Mouse (Mus musculus): ENCODE results near the gene Pex14. TPM values are rescaled to one million over a fixed set of nuclear protein-coding genes. Genes with fewer than 3 reads are reported as not detected.

Gene Pex14
- total and polyA plus RNA-seq, 2 experiments from 2014 or later: 62.9 to 70.4 TPM

DNA sequence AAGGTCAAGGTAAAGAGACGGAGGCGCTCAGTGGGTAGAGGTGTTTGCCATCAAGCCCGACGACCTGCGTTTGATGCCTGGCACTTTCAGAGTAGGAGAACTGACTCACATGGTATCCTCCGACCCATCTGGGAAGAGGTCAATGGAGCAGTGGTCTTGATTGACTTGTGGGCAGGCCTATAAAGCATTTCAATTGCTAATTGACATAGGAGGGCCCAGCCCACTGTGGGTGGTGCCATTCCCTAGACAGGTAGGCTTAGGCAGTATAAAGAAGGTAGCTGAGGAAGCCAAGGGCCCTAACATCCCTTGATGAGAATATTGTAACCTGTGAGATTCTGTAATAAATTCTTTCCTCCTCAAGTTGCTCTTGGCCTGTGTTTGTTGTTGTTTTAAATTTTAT, 98.9 kb downstream of the Pex14 start:
- no peak for DNase-seq (ENCODE audit: low spot score)
- TF ChIP-seq CTCF (IDR thresholded peaks at IDR 0.05; ENCODE audit: low read depth): no peak
- Histone ChIP-seq H3K36me3 (ENCODE audit: insufficient read depth, low read length) (no peaks in the 10 kb centered on the region), H3K27ac (no peak overlapping the region), H3K4me3 (ENCODE audit: low read length) (no peak overlapping the region), H3K9me3 (ENCODE audit: low read length) (no peaks in the 10 kb centered on the region), H3K4me2 (ENCODE audit: low read depth, low read length) (no peak overlapping the region), H3K27me3 (ENCODE audit: insufficient read depth, low read length) (no peaks in the 10 kb centered on the region), H3K9ac (replicated peaks; ENCODE audit: low read length) (no peak overlapping the region), H3K4me1 (ENCODE audit: insufficient read depth, low read length) (no peaks in the 10 kb centered on the region)
- 92% methylated on average over 6 of the region's 6 CpGs for WGBS
- ATAC-seq: no peak

GRCm38 (mm10) chr4:148993948-148994347, 105.7 kb downstream of the Pex14 start:
- Histone ChIP-seq H3K4me1 (ENCODE audit: insufficient read depth, low read length) (no peaks in the 10 kb centered on the region), H3K27me3 (ENCODE audit: insufficient read depth, low read length) (no peaks in the 10 kb centered on the region), H3K4me3 (ENCODE audit: low read length) (no peak overlapping the region), H3K9me3 (ENCODE audit: low read length) (no peaks in the 10 kb centered on the region), H3K4me2 (ENCODE audit: low read depth, low read length) (no peak overlapping the region), H3K36me3 (ENCODE audit: insufficient read depth, low read length) (no peaks in the 10 kb centered on the region), H3K27ac (no peak overlapping the region), H3K9ac (replicated peaks; ENCODE audit: low read length) (no peak overlapping the region)
- DNase-seq (ENCODE audit: low spot score) (no peak), ATAC-seq (no peak)
- TF ChIP-seq CTCF (IDR thresholded peaks at IDR 0.05; ENCODE audit: low read depth): no peak
- WGBS: 65% methylated on average over 5 of the region's 5 CpGs

DNA sequence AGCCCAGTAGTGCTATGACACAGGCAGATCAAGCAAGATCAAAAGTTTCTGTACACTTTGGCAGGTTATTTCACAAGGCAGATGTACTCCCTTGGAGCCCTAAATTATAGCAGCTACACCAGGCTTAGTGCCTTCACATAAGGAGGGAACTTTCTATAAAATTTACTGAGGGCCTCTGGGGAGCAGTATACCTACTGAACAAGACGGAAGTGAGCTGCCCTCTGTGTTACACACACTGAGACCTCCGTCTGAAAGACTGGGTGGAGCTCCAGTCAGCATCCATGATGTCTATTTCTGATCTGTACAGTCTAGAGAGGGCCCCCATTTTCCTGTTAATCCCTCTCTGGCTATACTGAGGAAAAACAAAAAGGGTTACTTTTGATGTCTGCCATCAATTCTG, 109.6 kb downstream of the Pex14 start:
- no peak for ATAC-seq
- H3K4me1 ChIP-seq (ENCODE audit: insufficient read depth, low read length): peaks cover 11% of the 10 kb centered on the region; the same call in 1 of the 2 replicates

DNA sequence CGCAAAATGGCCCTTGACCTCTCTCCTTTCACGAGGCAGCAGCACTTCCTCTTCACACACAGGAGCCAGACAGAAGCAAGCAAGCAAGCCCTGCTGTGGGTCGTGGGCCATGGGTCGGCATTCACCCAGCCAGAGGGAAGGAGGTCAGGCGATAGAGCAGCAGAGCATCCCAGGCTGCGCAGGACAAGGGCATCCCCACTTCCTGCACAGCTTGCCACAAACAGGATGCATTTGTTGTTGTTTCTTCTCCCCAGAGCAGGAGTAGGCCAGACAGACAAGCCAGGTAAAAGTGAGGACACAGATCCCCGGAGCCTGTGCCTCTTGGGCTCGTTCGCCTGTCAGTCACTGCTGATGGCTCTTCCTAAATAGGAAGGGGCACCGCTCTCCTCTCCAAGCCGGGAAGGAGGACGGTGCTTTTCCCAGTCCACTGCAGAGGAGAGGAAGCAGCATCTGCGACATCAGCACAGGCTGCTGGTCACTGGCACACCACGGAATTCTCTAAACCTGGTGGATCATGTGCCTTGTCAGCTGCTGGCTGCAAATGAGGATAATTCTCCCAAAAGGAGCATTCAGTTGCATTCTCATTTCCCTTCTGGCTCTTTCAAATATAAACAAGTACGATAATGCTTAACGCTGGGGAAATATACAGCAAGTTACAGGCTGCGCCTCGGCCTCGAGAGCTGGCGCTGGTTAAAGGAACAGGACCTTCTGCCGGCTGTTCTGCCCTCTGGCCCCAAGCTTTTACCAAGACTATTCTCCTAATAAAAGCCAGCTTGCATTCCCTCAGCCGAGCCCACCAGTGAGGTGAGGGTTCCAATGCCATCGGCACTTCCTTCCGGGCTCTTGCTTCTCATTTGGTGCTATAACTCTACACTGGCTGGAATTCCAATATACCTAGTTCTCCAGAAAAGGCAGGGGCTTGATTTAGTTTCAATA, 113.9 kb downstream of the Pex14 start:
- Histone ChIP-seq H3K27ac (0 out of 2 replicates have a peak overlapping the region, but pooled peaks have one; percentile 20), H3K36me3 (ENCODE audit: insufficient read depth, low read length) (no peaks in the 10 kb centered on the region), H3K4me3 (ENCODE audit: low read length) (no peak overlapping the region), H3K4me2 (ENCODE audit: low read depth, low read length) (no peak overlapping the region), H3K9me3 (ENCODE audit: low read length) (no peaks in the 10 kb centered on the region), H3K27me3 (ENCODE audit: insufficient read depth, low read length) (no peaks in the 10 kb centered on the region), H3K4me1 (ENCODE audit: insufficient read depth, low read length) (peaks cover 14% of the 10 kb centered on the region; the same call in 1 of the 2 replicates), H3K9ac (replicated peaks; ENCODE audit: low read length) (0 out of 2 replicates have a peak overlapping the region, but pooled peaks have one; percentile 5)
- 40% methylated on average over 24 of the region's 24 CpGs for WGBS
- TF ChIP-seq CTCF (IDR thresholded peaks at IDR 0.05; ENCODE audit: low read depth): no peak
- DNase-seq (ENCODE audit: low spot score): peak; percentile 32
- ATAC-seq: peak; percentile 60

More for the DNA sequence above, 109.6 kb downstream of the Pex14 start:
- DNase-seq (ENCODE audit: low spot score): no peak
- H3K4me2 ChIP-seq (ENCODE audit: low read depth, low read length): no peak overlapping the region
- WGBS: 45% methylated on average over 2 of the region's 2 CpGs
- no peaks in the 10 kb centered on the region for H3K36me3 ChIP-seq (ENCODE audit: insufficient read depth, low read length)
- no peak for TF ChIP-seq CTCF (IDR thresholded peaks at IDR 0.05; ENCODE audit: low read depth)
- H3K27ac ChIP-seq: no peak overlapping the region
- no peak overlapping the region for H3K4me3 ChIP-seq (ENCODE audit: low read length)
- H3K9me3 ChIP-seq (ENCODE audit: low read length): no peaks in the 10 kb centered on the region
- H3K9ac ChIP-seq (replicated peaks; ENCODE audit: low read length): no peak overlapping the region
- no peaks in the 10 kb centered on the region for H3K27me3 ChIP-seq (ENCODE audit: insufficient read depth, low read length)

GRCm38 (mm10) chr4:148984701-148985540, 114.8 kb downstream of the Pex14 start:
- no peak overlapping the region for H3K4me2 ChIP-seq (ENCODE audit: low read depth, low read length)
- H3K9ac ChIP-seq (replicated peaks; ENCODE audit: low read length): no peak overlapping the region
- H3K9me3 ChIP-seq (ENCODE audit: low read length): no peaks in the 10 kb centered on the region
- H3K36me3 ChIP-seq (ENCODE audit: insufficient read depth, low read length): no peaks in the 10 kb centered on the region
- DNase-seq (ENCODE audit: low spot score): peak; percentile 41
- H3K27me3 ChIP-seq (ENCODE audit: insufficient read depth, low read length): no peaks in the 10 kb centered on the region
- TF ChIP-seq CTCF (IDR thresholded peaks at IDR 0.05; ENCODE audit: low read depth): peak; percentile 12; the same call in 1 of the 2 replicates
- ATAC-seq: no peak
- peaks cover 14% of the 10 kb centered on the region; the same call in 1 of the 2 replicates for H3K4me1 ChIP-seq (ENCODE audit: insufficient read depth, low read length)
- no peak overlapping the region for H3K4me3 ChIP-seq (ENCODE audit: low read length)
- WGBS: 64% methylated on average over 19 of the region's 19 CpGs
- no peak overlapping the region for H3K27ac ChIP-seq

GRCm38 (mm10) chr4:148982274-148982673, 117.4 kb downstream of the Pex14 start:
- TF ChIP-seq CTCF (IDR thresholded peaks at IDR 0.05; ENCODE audit: low read depth): no peak
- Histone ChIP-seq H3K9ac (replicated peaks; ENCODE audit: low read length) (no peak overlapping the region), H3K36me3 (ENCODE audit: insufficient read depth, low read length) (no peaks in the 10 kb centered on the region), H3K9me3 (ENCODE audit: low read length) (no peaks in the 10 kb centered on the region), H3K4me1 (ENCODE audit: insufficient read depth, low read length) (peaks cover 14% of the 10 kb centered on the region; the same call in 1 of the 2 replicates), H3K4me3 (ENCODE audit: low read length) (no peak overlapping the region), H3K27me3 (ENCODE audit: insufficient read depth, low read length) (no peaks in the 10 kb centered on the region), H3K4me2 (ENCODE audit: low read depth, low read length) (no peak overlapping the region), H3K27ac (no peak overlapping the region)
- peak; percentile 46 for DNase-seq (ENCODE audit: low spot score)
- ATAC-seq: 0 out of 2 replicates have a peak, but pooled peaks have one; percentile 24
- 54% methylated on average over 6 of the region's 6 CpGs for WGBS
